Mouse (Mus musculus) ES-CJ7 (cell line): Measurements from ENCODE around the gene Kmt2d.
"Not testable (repeated sequence)": the region's sequence is repeated elsewhere in the genome, so short reads cannot be mapped to it uniquely, and the experiment has no call there.

Experiments
- DNase-seq: peaks from one replicate; pipeline ENCODE4 v3.0.0; 2011; ENCODE audit warnings: low read depth, low spot score

Gene Kmt2d

GRCm38 (mm10) chr15:98832161-98833058, 38.6 kb downstream of the Kmt2d start:
- DNase-seq: no peak

- no peak for DNase-seq
Measured at GRCm38 (mm10) chr15:98831684-98832035, 39.3 kb downstream of the Kmt2d start.

GRCm38 (mm10) chr15:98830736-98831683, 40.0 kb downstream of the Kmt2d start, which contains the start of gene Prkag1:
Prkag1 (minus strand) TSS chr15:98831521.
- peak; percentile 96 for DNase-seq

GRCm38 (mm10) chr15:98827611-98828011, 43.4 kb downstream of the Kmt2d start:
- no peak for DNase-seq

GRCm38 (mm10) chr15:98823434-98823833, 47.6 kb downstream of the Kmt2d start:
- peak; percentile 41 for DNase-seq

- DNase-seq: peak; percentile 57
Measured at GRCm38 (mm10) chr15:98822147-98822546, 48.9 kb downstream of the Kmt2d start.

GRCm38 (mm10) chr15:98821403-98821802, 49.6 kb downstream of the Kmt2d start:
- peak; percentile 89 for DNase-seq

- no peak for DNase-seq
Measured at GRCm38 (mm10) chr15:98820937-98821336, 50.1 kb downstream of the Kmt2d start.

GRCm38 (mm10) chr15:98818171-98818570, 52.8 kb downstream of the Kmt2d start:
- DNase-seq: no peak

- no peak for DNase-seq
Measured at GRCm38 (mm10) chr15:98812741-98813424, 58.1 kb downstream of the Kmt2d start.

- DNase-seq: not testable (repeated sequence)
Measured at GRCm38 (mm10) chr15:98810212-98810611, 60.8 kb downstream of the Kmt2d start.

- no peak for DNase-seq
Measured at GRCm38 (mm10) chr15:98809390-98809789, 61.6 kb downstream of the Kmt2d start, which contains the start of gene Ddn. Ddn (minus strand) TSS chr15:98809490.

- no peak for DNase-seq
Measured at GRCm38 (mm10) chr15:98808651-98809134, 62.3 kb downstream of the Kmt2d start.

- no peak for DNase-seq
Measured at GRCm38 (mm10) chr15:98807895-98808650, 62.9 kb downstream of the Kmt2d start.

- peak; percentile 78 for DNase-seq
Measured at GRCm38 (mm10) chr15:98806809-98807770, 63.9 kb downstream of the Kmt2d start.

- DNase-seq: peak; percentile 42
Measured at GRCm38 (mm10) chr15:98806071-98806808, 64.8 kb downstream of the Kmt2d start.

GRCm38 (mm10) chr15:98805324-98806040, 65.5 kb downstream of the Kmt2d start:
- peak; percentile 82 for DNase-seq

- DNase-seq: peak; percentile 79
Measured at GRCm38 (mm10) chr15:98804054-98804453, 67.0 kb downstream of the Kmt2d start.
